Mouse (Mus musculus) A20 (cell line): Measurements from ENCODE around the gene Aff2.
A peak's percentile ranks its signal among the peaks of the same experiment; 100 is the strongest.

Experiments
- DNase-seq: peaks from one replicate; pipeline ENCODE4 v3.0.0-alpha.2; 2011; ENCODE audit warnings: low read depth, low spot score

Gene Aff2

GRCm38 (mm10) chrX:69360238-69361054 is at the start of gene Aff2:
Aff2 (plus strand) TSS chrX:69360294.
- no peak for DNase-seq

- no peak for DNase-seq
Observed at GRCm38 (mm10) chrX:69337296-69337695, 22.8 kb upstream of the Aff2 start.

- DNase-seq: no peak
Observed at GRCm38 (mm10) chrX:69355621-69356020, 4.5 kb upstream of the Aff2 start.

GRCm38 (mm10) chrX:69359360-69359759 is 734 bp upstream of the Aff2 start:
- DNase-seq: no peak

GRCm38 (mm10) chrX:69359885-69360237 is 233 bp upstream of the Aff2 start:
- no peak for DNase-seq

- DNase-seq: no peak
Observed at GRCm38 (mm10) chrX:69361055-69361558, 1.0 kb downstream of the Aff2 start.

GRCm38 (mm10) chrX:69364198-69364597 is 4.1 kb downstream of the Aff2 start:
- DNase-seq: no peak

- DNase-seq: no peak
Observed at GRCm38 (mm10) chrX:69373341-69373740, 13.2 kb downstream of the Aff2 start.

GRCm38 (mm10) chrX:69389738-69390137 is 29.6 kb downstream of the Aff2 start:
- DNase-seq: peak; percentile 32

GRCm38 (mm10) chrX:69415043-69415442 is 54.9 kb downstream of the Aff2 start:
- DNase-seq: no peak

- no peak for DNase-seq
Observed at GRCm38 (mm10) chrX:69438422-69438821, 78.3 kb downstream of the Aff2 start.

GRCm38 (mm10) chrX:69441937-69442336 is 81.8 kb downstream of the Aff2 start:
- DNase-seq: no peak

GRCm38 (mm10) chrX:69460896-69461295 is 100.8 kb downstream of the Aff2 start:
- DNase-seq: no peak

- DNase-seq: no peak
Observed at GRCm38 (mm10) chrX:69502061-69502460, 142.0 kb downstream of the Aff2 start.

GRCm38 (mm10) chrX:69518040-69518575 is 158.0 kb downstream of the Aff2 start:
- DNase-seq: no peak

GRCm38 (mm10) chrX:69540811-69541210 is 180.7 kb downstream of the Aff2 start:
- DNase-seq: no peak

GRCm38 (mm10) chrX:69579903-69580459 is 219.9 kb downstream of the Aff2 start:
- DNase-seq: no peak

- DNase-seq: no peak
Observed at GRCm38 (mm10) chrX:69608793-69609192, 248.7 kb downstream of the Aff2 start.

GRCm38 (mm10) chrX:69663038-69663437 is 302.9 kb downstream of the Aff2 start:
- no peak for DNase-seq

- DNase-seq: no peak
Observed at GRCm38 (mm10) chrX:69666145-69666677, 306.1 kb downstream of the Aff2 start.

GRCm38 (mm10) chrX:69675691-69676090 is 315.6 kb downstream of the Aff2 start:
- no peak for DNase-seq

GRCm38 (mm10) chrX:69698840-69699239 is 338.7 kb downstream of the Aff2 start:
- DNase-seq: no peak

GRCm38 (mm10) chrX:69738972-69739371 is 378.9 kb downstream of the Aff2 start:
- no peak for DNase-seq
